Mouse (Mus musculus) myocyte (in vitro differentiated cells): ENCODE results near the gene Pde4d.

ENCODE experiments used
- MYOG ChIP-seq, 3 experiments: IDR thresholded peaks; one replicate each; pipeline ENCODE4 v1.6.1; 2011; ENCODE audit warnings: control low read depth in 2 of 3, low read depth in 2 of 3, mild to moderate bottlenecking in 2 of 3; ENCODE audit not compliant: insufficient read length in 2 of 3, control insufficient read depth in 1 of 3, insufficient read depth in 1 of 3
- POLR2A ChIP-seq: IDR thresholded peaks from one replicate; pipeline ENCODE4 v1.6.1; 2011; ENCODE audit warnings: low read depth, mild to moderate bottlenecking, control low read depth, moderate library complexity; ENCODE audit not compliant: insufficient read length
- POLR2AphosphoS2 ChIP-seq: IDR thresholded peaks from one replicate; pipeline ENCODE4 v1.6.1; 2011; ENCODE audit warnings: low read depth, control low read depth; ENCODE audit not compliant: insufficient read length
- USF1 ChIP-seq: IDR thresholded peaks from one replicate; pipeline ENCODE4 v1.6.1; 2011; ENCODE audit warnings: low read depth, mild to moderate bottlenecking, control low read depth, moderate library complexity

GRCm38 (mm10) chr13:108859336-108859735 lies 409.6 kb downstream of the Pde4d start:
- TF ChIP-seq POLR2A (no peak), POLR2AphosphoS2 (no peak), MYOG (IDR thresholded peaks at IDR 0.05; ENCODE audit: control insufficient read depth in 1 of 3, insufficient read depth in 1 of 3, insufficient read length in 2 of 3, low read depth in 2 of 3) (no peak), USF1 (no peak)
